Comparison of ENCODE assay signal across 8 mouse cellular contexts in the genomic region with DNA sequence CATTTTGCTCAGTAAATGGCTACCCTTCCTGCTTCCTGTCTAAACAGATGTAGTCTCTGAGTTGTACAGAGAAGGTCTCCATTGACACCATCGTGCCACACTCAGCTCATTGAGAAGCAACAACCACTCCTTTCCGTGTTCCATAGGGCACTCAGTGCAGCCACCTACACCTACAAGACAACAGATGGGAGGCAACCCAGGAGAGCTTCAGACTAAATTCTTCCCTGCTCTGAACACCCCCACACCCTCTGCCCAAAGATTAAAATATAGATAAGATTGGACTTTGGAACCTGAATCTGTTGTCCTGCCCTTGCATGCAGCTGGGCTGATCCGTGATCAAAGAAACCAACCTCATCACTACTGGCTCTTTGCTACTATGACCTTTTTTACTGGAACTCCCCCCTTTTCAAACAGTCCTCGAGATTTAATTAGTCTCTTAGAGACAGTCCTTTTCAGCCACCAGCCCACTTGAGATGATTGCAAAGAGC. TPM values are rescaled to one million over a fixed set of nuclear protein-coding genes. Genes with fewer than 3 reads are reported as not detected.
DNase-seq lines count a peak whose midpoint lies in the region; ATAC-seq and TF ChIP-seq lines count a peak whose summit lies in the region.

No protein-coding gene starts in this region.

- whole genome bisulfite sequencing in heart, embryonic 16.5 days = 68% methylated on average over 4 of the region's 4 CpGs
- WGBS in liver, postnatal 0 days (ENCODE audit: insufficient replicate concordance) = 57% methylated on average over 4 of the region's 4 CpGs

- no peak for ATAC-seq in heart, embryonic 16.5 days (replicated peaks; ENCODE audit: extremely low read depth, insufficient read depth, low FRiP score)
- ATAC-seq in liver, postnatal 0 days = peak; percentile 46

- peaks cover 18% of the 10 kb centered on the region for H3K9me3 ChIP-seq in E14TG2a.4 (ENCODE audit: low read length)
- H3K9me3 ChIP-seq in heart, embryonic 16.5 days (replicated peaks; ENCODE audit: control insufficient read depth, low read length) = no peaks in the 10 kb centered on the region
- no peaks in the 10 kb centered on the region; the same call in 1 of the 2 replicates for H3K9me3 ChIP-seq in liver, postnatal 0 days (ENCODE audit: low read length)

- no peaks in the 10 kb centered on the region for H3K27me3 ChIP-seq in E14TG2a.4 (ENCODE audit: insufficient read depth, low read length)
- H3K27me3 ChIP-seq in heart, embryonic 16.5 days (ENCODE audit: control insufficient read depth, insufficient read depth, low read length) = no peaks in the 10 kb centered on the region
- H3K27me3 ChIP-seq in liver, postnatal 0 days (ENCODE audit: insufficient read depth, low read length) = no peaks in the 10 kb centered on the region

- peaks cover 29% of the 10 kb centered on the region for H3K4me1 ChIP-seq in E14TG2a.4 (replicated peaks; ENCODE audit: low read depth, low read length)
- peaks cover 5% of the 10 kb centered on the region for H3K4me1 ChIP-seq in heart, embryonic 16.5 days (ENCODE audit: control insufficient read depth, insufficient read depth, low read length)
- peaks cover 6% of the 10 kb centered on the region for H3K4me1 ChIP-seq in liver, postnatal 0 days (ENCODE audit: insufficient read depth)

- no peak for TF ChIP-seq EP300 in liver, postnatal 0 days (IDR thresholded peaks at IDR 0.05; ENCODE audit: low read depth)

- TF ChIP-seq CTCF in gastrocnemius, adult 2 months (IDR thresholded peaks at IDR 0.05) = no peak
- no peak for TF ChIP-seq CTCF in E14TG2a.4 (conservative IDR thresholded peaks at IDR 0.05; ENCODE audit: low read length)
- TF ChIP-seq CTCF in liver, postnatal 0 days (IDR thresholded peaks at IDR 0.05; ENCODE audit: low read depth) = no peak

- peak overlapping the region; percentile 91 for H3K4me2 ChIP-seq in heart, embryonic 16.5 days (ENCODE audit: low read depth, low read length)
- peak overlapping the region; percentile 83 for H3K4me2 ChIP-seq in liver, postnatal 0 days (ENCODE audit: low read depth, low read length)

- H3K27ac ChIP-seq in gastrocnemius, adult 2 months = peak overlapping the region; percentile 80
- peak overlapping the region; percentile 79 for H3K27ac ChIP-seq in heart, embryonic 16.5 days (ENCODE audit: low read length)
- H3K27ac ChIP-seq in liver, postnatal 0 days (ENCODE audit: low read depth) = peak overlapping the region; percentile 76

- DNase-seq in gastrocnemius, adult 2 months = no peak
- DNase-seq in gastrocnemius, adult 8-10 months (ENCODE audit: low spot score in 2 of 2) = no peak
- no peak for DNase-seq in liver, postnatal 0 days
- no peak for DNase-seq in thymus, postnatal 36 days
- DNase-seq in Muller cell, postnatal 12 days (ENCODE audit: inconsistent ontology term) = no peak
- no peak for DNase-seq in right cerebral cortex, postnatal 10 days (ENCODE audit: low spot score in 2 of 2)

- no peaks in the 10 kb centered on the region for H3K36me3 ChIP-seq in E14TG2a.4 (ENCODE audit: insufficient read depth, low read length)
- H3K36me3 ChIP-seq in heart, embryonic 16.5 days (ENCODE audit: control insufficient read depth, insufficient read depth) = no peaks in the 10 kb centered on the region
- H3K36me3 ChIP-seq in liver, postnatal 0 days (replicated peaks; ENCODE audit: insufficient read depth, low read length) = no peaks in the 10 kb centered on the region

- intact Hi-C loops in gastrocnemius, adult 2 months (cut with DNase I) = loop anchor here (10.0 kb wide), 2 partner anchors 185 to 375 kb away; partner anchors contain the start of gene Gm20422

- peak overlapping the region; percentile 72 for H3K4me3 ChIP-seq in gastrocnemius, adult 2 months
- H3K4me3 ChIP-seq in E14TG2a.4 (replicated peaks; ENCODE audit: low read length) = peak overlapping the region; percentile 82
- H3K4me3 ChIP-seq in heart, embryonic 16.5 days (ENCODE audit: low read length) = peak overlapping the region; percentile 73
- peak overlapping the region; percentile 58 for H3K4me3 ChIP-seq in liver, postnatal 0 days (ENCODE audit: low read depth, low read length)

- peak overlapping the region; percentile 91 for H3K9ac ChIP-seq in heart, embryonic 16.5 days (ENCODE audit: low read length)
- H3K9ac ChIP-seq in liver, postnatal 0 days (replicated peaks) = peak overlapping the region; percentile 78

RNA-seq across cellular contexts. Expression of gene Gm9495, which starts 53.4 kb away (rescaled TPM):
- total RNA-seq in gastrocnemius, adult 2 months (2021) = not detected
- not detected for total RNA-seq in gastrocnemius, adult 8-10 months (2022)
- not detected in 2 replicates for polyA plus RNA-seq in heart, embryonic 16.5 days (2015; fragmentation: Nextera tagmentation; extraction: Ambion mirVana)
- not detected in 2 replicates for polyA plus RNA-seq in liver, postnatal 0 days (2015; fragmentation: Nextera tagmentation; extraction: Ambion mirVana)
